Mouse (Mus musculus) heart, adult 2 months (tissue): ENCODE data around the gene Taf8.

Experiments used
- EP300 ChIP-seq: fragments of 200-500 bp; IDR thresholded peaks from 2 replicates; pipeline ENCODE4 v1.6.1; 2011; ENCODE audit warnings: low read depth, low read length, control low read depth; ENCODE audit not compliant: insufficient read depth
- POLR2A ChIP-seq: fragments of 200-500 bp; IDR thresholded peaks from 2 replicates; pipeline ENCODE4 v1.6.1; 2011; ENCODE audit warnings: mild to moderate bottlenecking, low read depth, low read length, control low read depth; ENCODE audit not compliant: insufficient read depth

- TF ChIP-seq EP300 (no peak), POLR2A (no peak)
These were observed 58.0 kb downstream of the Taf8 start for GRCm38 (mm10) chr17:47444113-47444512.
